Mouse (Mus musculus): ENCODE results near the gene Pogz. TPM values are rescaled to one million over a fixed set of nuclear protein-coding genes. Genes with fewer than 3 reads are reported as not detected.

Gene Pogz
- 6.1 and 6.5 TPM in 2 replicates for polyA plus RNA-seq (2012; rRNA removed)

DNA sequence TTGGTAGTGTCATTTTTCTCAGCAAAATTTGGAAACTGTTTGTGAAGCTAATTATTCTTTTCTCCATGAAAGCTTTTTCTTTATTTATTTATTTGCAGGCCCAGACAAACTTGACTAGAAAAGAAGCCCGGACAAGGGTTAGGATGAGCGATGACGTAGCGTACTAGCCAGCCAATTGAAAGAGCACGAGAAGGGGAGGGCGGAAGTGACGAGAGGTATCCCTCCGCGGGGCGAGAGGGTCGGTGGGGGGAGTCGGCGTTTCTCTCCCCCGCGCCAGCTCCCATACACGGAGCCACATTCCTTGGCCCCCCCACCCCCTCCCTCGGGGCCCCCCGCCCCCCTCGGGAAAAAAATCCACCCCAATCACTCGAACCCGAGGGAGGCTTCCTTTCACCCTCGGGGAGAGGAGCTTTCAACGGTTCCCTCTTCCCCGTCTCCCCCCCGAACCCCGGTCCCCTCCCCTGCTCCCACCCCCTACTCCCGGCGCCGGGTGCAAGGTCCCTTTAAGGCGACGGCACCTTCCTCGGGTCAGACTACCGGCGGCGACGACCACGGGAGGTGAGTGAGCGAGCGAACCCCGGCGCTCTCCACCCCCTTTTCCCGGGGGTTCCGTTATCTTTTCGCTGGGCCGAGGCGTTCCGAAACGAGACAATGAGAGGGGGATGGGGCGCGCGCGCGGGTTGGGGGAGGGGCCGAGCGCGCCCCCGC lies at the start of gene Pogz:
Gene Pogz, plus strand, starts transcription at position 385 of the 708 bp plus-strand sequence.

GRCm38 (mm10) chr3:94886316-94887224 lies 49.2 kb downstream of the Pogz start, which contains the start of gene Psmb4:
TSS of gene Psmb4 (minus strand) at chr3:94886961.

Other genes with a start within 250 kb of the Pogz start
- gene Gm10972, start 194.5 kb upstream of the Pogz start, polyA plus RNA-seq (2012; rRNA removed) = not detected in 2 replicates
- gene Tuft1, start 178.7 kb upstream of the Pogz start, polyA plus RNA-seq (2012; rRNA removed) = 15.3 and 16.3 TPM in 2 replicates
- gene Selenbp2, start 144.0 kb upstream of the Pogz start, polyA plus RNA-seq (2012; rRNA removed) = 2.6 and 3.3 TPM in 2 replicates
- 4.8 and 5.6 TPM in 2 replicates for gene Cgn, start 51.1 kb upstream of the Pogz start, polyA plus RNA-seq (2012; rRNA removed)
- gene Psmb4, start 49.4 kb downstream of the Pogz start, polyA plus RNA-seq (2012; rRNA removed) = 83.0 and 143 TPM in 2 replicates
- 49.6 and 61.7 TPM in 2 replicates for gene Selenbp1, start 95.5 kb downstream of the Pogz start, polyA plus RNA-seq (2012; rRNA removed)
- 4.1 and 4.3 TPM in 2 replicates for gene Rfx5, start 116.5 kb downstream of the Pogz start, polyA plus RNA-seq (2012; rRNA removed)
- 8.6 and 9.2 TPM in 2 replicates for gene Pi4kb, start 137.2 kb downstream of the Pogz start, polyA plus RNA-seq (2012; rRNA removed)
- gene Zfp687, start 177.9 kb downstream of the Pogz start, polyA plus RNA-seq (2012; rRNA removed) = 10.5 and 12.5 TPM in 2 replicates
- gene Psmd4, start 205.0 kb downstream of the Pogz start, polyA plus RNA-seq (2012; rRNA removed) = 44.5 and 46.3 TPM in 2 replicates

Data from stomach, adult 2 months (tissue).